Mouse (Mus musculus) frontal cortex, postnatal 36 days (tissue): Measurements from ENCODE around the gene Ripor1.

Experiments
- DNase-seq, 2 experiments: peaks; one replicate each; pipeline ENCODE4 v3.0.0; 2022; ENCODE audit warnings: low spot score in 2 of 2

Gene Ripor1

DNA sequence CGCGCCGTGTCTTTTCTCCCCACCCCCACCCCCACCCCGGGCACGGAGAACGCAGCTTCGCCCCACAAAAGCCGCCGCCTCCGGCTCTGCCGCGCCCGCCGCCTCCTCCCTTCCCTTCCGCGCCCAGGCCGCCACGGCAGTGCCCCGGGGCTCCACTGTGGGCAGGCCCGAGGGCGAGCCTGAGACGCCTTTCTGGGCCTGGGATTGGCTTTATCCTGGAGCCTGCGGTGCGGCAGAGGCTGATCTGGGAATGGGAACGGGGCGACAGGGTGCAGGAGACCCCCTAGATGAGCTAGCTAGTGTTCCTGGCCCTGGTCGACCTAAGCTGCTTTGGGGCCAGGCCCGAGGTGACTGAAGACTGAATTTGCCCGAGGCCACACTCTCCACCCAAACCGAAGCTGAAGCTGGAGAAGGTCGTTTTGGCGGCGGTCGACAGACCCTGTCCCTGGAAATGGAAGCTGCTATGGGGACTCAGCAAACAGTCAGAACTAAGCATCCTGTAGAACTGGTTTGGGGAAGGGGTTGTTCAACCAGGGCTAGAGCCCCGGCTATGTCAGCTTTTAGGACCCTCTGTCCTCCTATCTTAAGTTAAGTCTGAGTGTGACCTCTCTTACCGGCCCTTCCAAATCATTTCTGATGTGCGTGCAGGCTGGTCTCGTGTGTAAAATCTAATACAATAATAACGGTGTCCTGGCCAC is 585 bp downstream of the Ripor1 start:
- DNase-seq = no peak

DNA sequence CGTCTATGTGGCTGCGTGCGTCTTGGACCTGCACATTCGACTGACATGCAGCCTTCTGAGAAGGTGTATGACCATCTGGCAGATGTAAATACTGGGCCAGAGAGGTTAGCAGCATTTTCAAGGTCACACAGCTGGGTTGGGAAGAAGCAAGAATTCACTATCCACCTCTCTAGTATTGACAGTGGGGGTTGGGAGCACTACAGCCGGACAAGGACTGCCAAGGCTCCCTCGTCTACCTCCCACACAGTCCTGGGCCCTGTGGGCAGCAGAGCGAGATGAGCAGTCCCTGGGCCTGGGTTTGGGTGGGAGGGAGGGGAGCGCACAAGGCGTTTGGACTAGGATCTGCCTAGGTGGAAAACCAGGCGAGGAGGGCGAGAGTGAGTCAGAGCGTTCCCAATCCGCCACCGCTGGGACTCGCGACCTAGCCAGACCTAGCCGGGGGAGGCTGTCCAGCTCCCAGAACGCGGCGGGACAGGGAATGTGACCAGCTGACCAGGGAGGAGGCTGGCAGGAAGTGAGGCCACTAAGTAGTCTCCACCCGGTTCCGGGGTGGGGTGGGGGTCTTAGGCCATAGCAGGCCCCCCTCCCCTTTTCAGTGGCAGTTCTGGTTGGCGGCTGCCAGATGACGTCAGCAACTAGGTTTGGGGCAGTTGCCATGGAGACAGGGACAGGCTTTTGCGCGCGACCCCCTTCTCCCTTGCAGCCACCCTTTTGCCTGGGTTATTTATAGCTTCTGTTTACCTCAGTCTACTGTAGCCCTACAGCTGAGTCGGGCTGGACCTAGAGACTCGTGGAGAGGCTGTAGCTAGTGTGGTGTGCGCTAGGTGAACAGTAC is 1.4 kb downstream of the Ripor1 start:
- DNase-seq = peak; percentile 80 to 86

DNA sequence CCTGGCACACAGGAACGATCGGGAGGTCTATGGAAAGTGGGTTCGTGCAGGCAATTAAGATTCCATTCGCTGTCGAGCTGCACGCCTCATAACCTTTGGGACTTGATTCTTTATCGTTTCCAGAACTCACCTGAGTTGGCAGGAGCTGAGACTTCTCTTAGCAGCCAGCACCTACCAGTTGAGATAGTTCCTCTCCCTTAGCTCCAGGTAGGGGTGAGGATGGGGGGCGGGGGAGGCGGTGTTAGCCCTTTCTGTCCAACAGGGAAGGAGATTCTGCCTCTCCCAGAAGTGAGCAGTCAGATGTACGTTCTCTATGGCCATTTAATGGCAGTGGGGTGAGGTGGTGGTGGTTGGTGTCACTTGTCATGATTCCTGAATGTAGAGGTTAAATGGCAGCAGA is 2.0 kb downstream of the Ripor1 start:
- no peak for DNase-seq

DNA sequence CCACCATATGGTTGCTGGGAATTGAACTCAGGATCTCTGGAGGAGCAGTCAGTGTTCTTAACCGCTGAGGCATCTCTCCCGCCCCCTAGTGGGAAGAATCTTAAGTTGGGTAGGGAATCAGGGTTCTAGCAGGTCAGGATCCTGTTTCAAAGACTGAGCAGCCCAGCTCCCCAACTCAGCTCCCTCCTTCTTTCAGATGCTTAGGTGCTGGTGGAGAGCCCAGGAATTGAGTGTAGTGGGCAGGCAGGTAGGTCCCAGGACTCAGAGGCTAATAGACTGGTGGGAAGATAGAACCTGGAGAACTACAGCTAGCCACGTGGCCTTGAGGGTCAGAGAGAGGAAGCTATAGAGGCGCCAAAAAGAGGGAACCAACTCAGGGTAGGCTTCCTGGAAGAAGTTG is 2.6 kb downstream of the Ripor1 start:
- DNase-seq = no peak

DNA sequence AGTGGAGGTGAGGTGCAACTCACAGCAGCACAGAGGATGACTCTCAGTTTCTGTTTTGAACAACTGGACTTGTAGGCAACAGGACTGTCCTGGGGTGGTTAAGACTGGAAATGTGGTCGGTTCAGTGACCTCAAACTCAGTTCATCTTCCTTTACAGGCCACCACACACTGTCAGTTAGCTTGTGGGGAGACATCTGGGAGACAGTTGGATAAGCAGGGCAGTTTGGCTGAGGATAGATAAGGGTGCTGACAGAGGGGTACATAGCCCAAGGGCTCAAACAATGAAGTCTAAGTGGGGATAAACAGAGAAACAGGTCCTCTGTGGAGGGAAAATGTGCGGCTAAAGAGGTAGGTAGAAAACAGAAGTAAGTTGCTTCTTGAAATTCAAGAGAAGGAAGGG is 4.3 kb downstream of the Ripor1 start:
- no peak for DNase-seq

DNA sequence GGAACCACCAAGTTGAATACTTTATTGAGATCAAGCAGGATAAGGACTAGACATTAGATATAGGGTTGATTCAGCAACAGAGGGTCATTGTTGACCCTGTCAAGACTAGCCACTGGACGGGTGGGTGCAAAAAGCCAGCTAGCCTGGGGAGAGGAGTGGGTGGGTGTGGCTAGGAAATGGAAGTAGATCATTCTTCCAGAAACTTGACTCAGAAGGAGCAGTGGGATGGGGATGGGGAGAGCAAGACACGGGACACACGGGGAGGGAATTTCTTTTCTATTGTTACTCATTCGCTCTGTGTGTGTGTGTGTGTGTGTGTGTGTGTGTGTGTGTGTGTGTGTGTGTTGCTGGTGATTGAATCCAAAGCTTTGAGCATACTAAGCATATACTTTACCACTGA is 4.7 kb downstream of the Ripor1 start:
- no peak for DNase-seq

DNA sequence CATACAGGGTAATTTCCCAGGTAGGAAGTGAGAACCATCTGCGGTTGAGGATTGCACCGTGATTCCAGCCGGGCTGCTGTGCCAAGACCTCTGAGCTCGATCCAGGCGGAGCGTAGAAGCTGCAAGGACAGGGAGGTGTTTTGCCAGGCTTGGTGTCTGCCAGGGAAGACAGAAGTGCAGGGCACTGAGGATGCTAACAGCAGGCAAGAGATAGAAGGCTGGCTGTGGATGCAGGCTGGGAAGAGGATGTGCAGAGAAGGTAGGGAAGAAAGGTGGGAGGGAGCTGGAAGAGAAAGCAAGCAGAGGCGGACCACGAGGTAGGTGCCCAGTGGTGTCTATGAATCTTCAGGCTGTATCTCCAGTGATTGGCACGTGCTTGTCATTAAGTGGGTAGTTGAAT is 6.8 kb downstream of the Ripor1 start:
- DNase-seq = no peak

DNA sequence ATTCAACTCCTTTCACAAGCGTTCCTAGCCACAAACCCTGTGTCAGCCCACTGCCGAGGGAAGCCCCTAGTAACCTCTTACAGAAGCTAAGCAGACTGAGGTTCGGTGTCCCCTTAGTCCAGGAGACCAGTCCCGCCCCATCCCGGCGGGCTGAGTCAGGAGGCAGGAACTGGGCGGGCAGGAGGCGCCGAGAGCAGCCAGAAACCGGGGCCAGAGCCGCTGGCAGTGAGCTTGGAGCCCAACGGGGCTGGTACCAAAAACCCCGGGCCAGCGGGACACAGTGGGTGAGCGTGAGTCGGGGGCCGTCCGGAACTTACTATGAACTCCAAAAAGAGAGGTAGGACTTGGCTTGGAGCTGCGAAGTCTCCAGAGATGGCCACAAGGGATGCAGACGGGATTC is 8.0 kb downstream of the Ripor1 start:
- no peak for DNase-seq

DNA sequence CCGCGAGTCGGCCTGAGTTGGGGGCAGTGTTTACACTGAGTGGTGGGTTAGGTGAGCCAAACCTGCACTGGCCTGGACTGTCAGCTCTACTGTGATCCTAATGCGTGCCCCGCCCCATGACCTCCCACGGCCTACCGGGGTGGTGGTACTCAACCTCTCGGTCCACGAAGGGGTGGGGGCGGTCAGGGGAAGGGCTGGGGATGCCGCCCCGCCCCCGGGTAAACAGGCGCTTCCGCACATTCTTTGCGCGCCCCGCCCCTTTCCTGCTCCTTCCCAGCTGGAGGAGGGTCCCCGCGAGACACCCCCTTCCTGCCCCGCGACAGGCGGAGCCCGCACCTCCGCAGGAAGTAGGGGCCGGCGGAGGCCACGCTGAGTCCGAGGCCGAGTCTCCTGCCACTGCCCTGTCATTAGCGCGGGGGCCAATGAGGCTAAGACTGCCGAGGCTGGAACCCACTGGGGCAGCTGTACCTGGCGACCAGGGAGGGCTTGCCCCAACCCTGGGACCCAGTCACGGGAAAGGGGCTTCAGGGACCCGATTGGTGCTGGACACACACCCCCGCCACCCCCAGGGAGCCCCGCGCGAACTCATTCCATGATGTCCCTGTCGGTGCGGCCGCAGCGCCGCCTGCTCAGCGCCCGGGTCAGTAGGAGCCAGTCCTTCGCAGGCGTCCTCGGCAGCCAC is 8.9 kb downstream of the Ripor1 start:
- no peak for DNase-seq

DNA sequence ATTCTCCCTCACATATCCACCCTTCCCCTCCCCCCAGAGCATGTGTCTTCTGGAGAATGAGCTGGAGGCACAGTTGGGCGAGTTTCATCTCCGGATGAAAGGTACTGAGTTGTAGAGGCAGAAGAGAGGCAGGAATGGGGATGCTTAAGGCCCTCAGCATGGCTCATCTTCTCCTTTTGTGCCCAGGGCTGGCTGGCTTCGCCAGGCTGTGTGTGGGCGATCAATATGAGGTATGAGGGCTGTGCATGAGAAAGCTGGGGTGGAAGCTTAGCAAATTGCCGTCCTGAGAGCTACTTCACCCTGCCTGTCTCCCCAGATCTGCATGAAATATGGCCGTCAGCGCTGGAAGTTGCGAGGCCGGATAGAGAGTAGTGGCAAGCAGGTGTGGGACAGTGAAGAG is 10.9 kb downstream of the Ripor1 start:
- no peak for DNase-seq

DNA sequence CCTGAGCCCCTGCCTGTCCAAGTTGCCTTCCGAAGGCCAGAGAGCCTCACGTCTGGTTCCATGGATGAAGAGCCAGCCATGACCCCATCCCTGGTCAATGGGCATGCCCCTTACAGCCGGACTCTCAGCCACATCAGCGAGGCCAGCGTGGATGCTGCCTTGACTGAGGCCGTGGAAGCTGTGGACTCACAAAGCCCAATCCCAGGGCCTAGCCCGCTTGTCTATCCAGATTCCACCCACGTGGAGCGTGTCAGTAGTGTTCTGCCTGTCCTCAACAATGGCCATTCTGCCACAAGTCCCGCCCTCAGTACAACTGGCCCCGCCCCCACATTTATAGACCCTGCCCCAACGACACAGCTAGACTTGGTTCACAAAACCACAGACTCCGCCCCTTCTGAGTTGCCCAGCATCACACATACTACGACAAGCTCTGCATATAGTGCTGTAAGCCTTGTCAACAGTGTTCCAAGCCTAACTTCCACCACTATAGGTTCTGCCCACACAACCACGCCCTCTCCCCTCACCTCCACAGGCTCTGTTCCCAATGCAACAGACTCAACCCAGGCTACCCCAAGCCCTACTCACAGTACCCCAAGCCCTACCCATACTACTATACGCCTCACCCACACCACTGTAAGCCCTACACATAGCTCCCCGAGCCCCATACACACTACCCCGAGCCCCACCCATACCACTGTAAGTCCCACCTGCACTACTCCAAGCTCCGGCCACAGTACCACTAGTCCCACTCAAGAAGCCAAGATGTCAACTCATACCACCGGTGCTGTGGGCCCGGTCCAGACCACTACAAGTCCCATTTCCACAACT is 12.6 kb downstream of the Ripor1 start:
- no peak for DNase-seq

DNA sequence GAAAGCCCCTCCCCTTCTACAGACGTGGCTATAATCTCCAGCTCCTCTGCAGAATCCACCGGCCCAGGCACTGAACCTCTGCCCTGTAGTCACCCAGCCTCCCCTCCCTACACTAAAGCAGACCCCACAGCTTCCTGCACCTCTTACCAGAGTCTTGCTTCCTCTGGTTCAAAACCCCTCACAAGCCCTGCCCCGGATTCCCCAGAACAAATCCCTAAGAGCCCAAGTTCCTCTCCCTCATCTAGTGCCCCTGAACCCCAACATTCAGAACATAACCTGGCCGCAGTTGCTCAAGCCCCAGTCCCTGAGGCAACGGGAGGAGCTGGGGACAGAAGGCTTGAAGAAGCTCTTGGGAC is 13.2 kb downstream of the Ripor1 start:
- no peak for DNase-seq

DNA sequence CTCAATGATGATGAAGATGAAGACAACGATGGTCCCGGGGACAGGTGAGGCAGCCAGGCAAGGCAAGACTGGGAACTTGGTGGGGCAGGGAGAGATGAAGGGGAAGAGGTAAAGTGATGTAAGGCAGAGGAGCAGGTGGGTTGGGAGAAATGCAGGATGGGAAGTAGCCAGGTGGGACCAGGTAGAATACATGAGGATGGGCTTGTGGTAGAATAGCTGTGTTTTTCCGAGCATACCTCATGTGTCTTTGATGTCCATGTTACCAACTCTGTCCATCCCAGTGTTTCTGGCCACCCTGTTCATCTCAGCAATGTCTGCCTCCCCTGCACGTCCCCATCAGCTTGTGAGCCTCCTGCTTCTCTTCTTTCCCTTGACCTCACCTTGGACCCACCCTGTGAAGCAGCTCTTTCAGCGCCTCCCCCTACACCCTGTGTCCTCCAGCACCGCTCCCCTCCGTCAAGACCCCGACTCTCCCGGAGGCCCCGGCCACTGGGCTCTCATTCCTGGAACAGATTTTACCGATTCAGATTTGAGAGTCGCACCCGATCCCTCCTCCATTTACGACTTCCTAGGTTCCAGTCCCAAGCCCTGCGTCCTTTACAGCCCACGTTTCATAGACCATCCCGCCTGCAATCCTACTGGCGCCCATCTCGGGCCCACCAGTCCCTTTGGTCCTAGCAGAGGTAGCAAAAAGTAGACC is 14.0 kb downstream of the Ripor1 start:
- no peak for DNase-seq

DNA sequence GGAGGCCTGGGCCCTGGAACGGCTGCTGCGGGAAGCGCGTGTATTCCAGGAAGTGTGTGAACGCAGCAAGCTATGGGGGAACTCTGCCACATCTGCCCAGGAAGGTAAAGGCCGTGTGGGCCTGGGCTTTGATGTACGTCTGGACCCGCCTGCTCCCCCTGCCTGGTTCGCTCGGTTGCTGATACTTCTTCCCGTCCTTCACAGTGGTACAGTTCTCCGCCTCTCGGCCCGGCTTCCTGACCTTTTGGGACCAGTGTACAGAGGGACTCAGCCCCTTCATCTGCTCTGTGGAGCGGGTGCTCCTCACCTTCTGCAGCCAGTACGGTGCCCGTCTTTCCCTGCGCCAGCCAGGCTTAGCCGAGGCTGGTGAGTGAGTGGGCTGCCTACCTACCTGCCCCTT is 15.2 kb downstream of the Ripor1 start:
- DNase-seq = no peak

DNA sequence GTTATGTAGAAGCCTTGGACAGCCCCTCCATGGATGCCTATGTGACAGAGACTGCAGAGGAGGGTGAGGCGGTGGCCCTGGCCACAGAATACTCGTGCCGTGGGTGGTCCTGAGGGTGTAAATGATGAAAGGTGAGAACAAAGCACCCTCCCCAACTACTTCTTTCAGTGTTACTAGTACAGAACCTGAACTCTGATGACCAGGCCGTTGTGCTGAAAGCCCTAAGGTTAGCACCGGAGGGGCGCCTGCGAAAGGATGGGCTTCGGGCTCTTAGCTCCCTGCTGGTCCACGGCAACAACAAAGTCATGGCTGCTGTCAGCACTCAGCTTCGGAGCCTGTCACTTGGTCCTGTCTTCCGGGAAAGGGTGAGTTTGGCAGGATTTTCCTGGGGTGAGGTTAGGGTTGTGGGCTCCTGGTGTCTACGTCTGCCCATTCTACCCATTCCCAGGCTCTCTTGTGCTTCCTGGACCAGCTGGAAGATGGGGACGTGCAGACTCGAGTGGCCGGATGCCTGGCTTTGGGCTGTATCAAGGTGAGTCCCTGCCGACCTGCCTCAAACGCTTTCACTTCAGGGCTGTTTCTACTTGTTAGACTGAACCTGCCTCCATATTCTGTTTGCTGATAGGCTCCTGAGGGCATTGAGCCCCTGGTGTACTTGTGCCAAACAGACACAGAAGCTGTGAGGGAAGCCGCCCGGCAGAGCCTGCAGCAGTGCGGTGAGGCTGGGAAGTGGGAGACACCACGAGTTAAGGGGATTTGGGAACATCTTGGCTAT is 16.1 kb downstream of the Ripor1 start:
- DNase-seq = no peak

DNA sequence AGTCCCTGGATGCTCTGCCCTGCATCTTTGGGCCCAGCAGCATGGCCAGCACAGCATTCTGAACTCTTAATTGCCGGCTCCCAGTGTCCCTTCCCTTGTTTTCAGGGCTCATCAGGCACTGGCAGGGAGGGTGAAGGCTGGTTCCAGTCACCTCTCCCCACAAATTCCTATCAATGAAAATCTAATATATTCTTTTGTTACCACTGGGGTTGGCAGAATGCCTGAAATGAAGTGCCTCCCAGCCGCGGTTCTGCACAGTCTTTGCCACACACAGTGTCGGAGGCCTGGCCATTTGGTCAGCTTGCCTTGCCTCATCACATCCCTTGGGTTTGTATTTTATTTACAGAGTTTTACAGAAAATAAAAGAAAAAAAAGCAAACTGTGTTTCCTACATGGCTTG is 16.8 kb downstream of the Ripor1 start:
- no peak for DNase-seq

DNA sequence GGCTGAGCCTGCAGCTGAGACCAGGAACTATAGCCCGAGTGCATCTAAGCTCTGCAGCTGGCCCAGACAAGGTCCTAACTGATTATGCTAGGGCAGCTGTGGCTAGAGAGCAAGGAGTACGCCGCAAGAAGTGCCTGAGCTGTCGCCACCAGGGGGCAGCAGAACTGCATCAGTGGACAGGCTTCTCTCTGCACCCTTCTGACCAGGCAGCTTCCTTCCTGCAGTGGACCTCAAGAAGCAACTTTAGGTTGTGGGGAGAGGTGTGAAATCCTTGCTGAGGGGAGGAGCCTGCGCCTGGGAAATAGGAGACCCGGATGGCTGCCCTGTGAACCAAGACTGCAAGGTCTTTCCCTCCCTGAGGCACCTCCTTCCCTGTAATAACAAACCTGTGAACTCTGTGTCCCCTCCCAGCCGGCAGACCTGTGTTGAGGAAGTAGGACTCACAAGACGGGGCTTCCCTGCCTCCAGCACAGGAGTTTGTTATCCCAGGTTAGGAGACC is 17.4 kb downstream of the Ripor1 start:
- peak; percentile 93 to 96 for DNase-seq

DNA sequence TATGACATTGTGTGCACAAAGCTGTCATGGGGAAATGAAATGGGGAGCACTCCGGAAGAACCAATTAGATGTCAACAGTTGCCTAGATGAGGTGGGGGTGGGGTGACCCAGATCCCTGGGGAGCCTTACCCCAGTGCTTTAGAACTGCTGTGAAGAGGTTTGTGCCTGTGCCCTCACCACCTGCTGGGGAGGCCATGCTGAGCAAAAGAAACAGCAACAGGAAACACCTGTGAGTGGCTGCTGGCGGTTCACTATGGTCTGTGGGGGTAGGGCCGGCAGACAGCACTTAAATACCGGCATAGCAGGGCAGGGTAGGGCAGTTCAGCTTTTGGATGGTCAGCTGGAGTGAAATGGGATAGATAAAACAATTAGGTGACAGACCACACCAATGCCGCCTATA is 18.1 kb downstream of the Ripor1 start:
- no peak for DNase-seq

DNA sequence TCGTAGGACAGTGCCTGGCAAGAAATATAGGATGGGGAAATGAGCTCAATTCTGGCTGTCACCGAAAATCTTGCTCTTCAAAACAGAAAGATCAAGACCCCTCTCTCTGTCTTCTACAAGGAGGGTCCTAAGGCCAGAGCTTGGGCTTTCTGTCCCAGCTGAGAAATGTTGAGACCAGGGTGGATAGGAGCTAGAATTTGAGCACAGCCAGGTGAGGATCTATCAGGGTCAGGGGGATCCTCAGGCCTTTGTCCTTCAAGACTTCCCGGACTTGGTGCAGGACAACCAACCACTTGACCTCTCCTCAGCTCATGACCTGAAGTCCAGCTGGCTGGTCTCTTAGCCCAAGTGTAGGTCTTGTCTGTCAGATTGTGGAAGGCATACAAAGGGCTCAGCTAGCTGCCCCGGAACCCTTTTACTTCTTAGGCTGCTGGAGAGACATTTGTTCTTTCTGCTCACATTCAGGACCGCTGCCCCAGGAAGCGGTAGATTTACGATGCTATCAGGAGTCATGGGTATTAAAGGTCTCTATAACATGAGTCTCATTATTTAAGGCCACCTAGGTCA is 18.7 kb downstream of the Ripor1 start:
- no peak for DNase-seq

DNA sequence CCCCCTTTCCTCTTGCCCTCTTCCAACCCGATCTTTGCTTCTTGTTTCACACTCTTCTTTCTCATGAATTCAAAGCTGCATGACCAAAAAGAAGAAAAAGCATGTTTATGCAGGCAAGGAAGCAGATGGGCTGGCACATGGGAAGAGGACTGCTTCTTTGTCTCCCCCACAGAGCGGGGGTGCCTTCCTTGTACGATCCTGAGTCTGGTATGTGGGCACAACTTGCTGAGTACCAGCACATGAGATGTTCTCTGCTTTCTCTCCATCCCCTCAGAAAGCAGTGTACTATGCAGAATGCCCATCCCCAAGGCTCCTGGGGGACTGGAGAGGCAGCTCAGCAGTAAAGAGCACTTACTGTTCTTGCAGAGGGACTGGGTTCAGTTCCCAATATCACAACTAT is 19.3 kb downstream of the Ripor1 start:
- peak; percentile 78 to 90 for DNase-seq
